Mouse (Mus musculus) heart, adult 9 months (tissue): ENCODE measurements around the gene Podn.

Experiments
- DNase-seq, 2 experiments: peaks; one replicate each; pipeline ENCODE4 v3.0.0; 2022; ENCODE audit warnings: low spot score in 2 of 2

Podn gene

DNA sequence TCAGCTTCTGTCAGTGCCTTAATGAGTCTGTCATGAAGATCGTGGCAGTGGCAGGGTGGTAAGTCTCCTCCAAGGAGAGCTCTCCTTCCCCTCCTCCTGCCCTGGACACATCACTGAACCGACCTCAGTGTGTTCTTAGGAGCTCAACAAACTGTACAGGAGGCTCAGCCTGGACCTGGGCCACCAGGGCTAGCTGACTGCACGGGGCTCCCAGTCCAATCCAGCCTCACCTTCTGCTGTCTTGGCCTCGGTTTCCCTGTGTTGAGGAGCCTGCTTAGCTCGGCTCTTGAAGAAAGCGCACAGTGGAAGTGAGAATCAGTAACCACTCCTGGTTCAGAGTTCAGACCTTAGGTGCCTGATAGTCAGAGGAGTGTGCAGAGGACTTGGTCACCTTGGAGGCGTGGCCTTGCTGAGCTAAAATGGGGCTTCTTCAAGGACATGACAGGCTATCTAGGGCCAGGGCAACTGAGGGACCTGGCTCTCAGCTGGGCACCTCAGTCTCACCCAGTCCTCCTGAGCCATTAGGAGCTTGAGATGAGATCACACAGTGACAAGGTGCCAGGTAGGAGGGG lies 88.6 kb downstream of the Podn start:
- no peak for DNase-seq

DNA sequence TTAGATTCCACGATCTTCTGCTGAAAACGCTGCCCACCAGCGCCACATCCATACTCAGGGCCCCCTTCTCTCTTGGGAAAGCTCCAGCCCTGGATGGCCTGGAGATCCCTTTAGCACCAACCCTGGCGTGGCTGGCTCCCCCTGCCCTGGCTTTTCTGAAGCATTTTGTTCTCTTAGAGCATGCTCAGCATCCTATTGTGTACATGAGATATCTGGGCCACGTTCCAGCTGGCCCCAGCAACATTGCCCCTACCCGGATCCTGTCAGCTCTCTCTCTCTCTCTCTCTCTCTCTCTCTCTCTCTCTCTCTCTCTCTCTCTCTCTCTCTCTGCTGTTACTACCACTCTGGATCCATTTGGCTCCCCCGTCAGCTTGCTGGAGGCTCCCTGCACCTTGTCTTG lies 90.9 kb downstream of the Podn start:
- no peak for DNase-seq

DNA sequence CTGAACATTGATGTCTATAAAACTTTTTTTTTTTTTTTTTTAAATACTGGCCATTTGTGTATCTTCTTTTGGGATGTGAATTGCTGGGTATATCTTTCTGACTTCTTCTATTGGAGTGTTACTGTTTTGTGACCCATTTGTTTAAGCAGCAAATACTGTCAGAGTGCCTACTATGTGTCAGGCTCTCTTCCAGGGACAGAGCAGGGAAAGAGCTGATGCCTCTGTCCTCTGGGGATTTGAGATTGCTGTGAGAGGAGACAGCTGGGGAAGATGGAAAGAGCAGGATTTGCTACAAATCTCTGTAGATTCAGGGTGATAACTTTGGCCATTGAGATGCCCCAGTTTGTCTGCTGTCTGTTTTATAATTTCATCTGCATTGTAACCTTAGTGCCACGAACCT lies 96.9 kb downstream of the Podn start:
- peak; percentile 44 to 56 for DNase-seq

DNA sequence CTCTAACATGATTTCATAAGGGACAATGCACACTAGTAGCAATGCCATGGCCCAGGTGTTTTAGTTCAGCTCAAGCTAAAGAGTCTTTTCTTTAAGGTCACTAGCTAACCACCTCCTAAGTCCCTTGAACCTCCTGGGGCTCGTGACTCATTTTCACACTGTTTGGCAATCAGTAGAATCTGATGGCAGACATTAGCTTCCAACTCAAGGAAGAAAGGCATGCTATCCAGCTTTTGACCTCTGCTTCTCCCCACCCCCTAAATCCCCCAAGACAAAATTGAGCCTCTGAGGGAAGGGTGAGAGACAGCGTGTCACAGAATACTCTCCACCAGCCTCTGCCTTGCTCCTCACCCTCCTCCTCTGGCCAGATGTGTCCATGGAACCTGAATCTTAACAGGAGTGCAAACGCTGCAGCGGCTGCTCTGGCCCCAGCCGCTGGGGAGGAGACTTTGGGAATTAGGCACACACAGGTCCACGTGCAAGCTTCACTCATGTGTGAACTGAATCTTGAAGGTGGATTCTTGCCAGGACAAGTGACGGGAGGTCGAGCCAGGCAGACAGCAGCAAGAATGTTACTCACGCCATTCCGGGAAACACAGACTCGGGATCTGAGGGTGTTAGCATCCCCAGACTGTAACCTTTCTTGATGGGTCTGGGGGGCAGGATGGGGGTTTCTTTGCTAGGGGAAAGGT lies 97.5 kb downstream of the Podn start:
- peak; percentile 88 to 90 for DNase-seq

DNA sequence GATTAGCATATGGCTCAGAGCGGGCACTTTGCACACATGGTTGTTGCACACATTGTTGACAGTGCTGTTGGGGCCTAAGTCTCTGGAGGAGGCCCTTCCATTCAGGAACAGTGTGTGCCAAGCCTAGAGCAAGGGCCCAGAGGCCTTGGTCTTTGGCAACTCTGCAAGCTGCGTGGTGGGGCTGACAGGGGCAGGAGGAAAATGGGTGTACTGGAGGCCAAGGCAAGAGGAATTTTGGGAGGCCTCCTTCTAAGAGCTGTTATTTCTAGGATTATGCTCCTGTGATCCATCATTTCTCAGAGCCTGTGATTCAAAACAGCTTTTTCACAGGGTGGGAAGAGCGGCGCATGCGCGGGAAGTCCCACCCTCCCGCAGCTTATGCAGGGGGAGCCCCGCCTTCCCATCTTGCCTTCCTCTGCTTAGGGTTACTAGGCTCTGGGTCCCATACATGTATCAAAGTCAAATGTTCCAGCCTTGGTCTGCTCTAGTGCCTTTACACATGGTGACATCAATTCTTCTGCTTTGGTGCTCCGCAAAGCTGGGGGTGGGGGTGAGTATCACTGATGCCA lies 99.7 kb downstream of the Podn start:
- DNase-seq = no peak

DNA sequence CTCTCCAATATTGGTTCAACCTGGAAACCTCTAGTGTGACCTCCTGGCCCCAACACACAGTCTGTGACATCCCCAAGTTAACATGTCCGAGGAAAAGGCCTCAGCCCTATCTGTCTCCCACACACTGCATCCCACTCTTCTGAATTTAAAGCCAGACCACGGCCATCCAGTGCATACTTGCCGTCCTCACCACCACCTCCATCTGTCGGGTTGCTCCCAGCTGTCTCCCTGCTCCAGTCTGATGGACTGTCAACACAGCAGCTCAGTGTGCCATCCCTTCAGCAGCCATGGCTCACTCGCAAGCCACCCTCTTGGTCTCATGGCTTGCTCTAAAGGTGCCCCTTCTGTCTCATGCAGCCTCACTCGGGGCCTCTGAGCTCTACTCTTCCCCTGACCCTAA lies 100.5 kb downstream of the Podn start:
- no peak for DNase-seq

DNA sequence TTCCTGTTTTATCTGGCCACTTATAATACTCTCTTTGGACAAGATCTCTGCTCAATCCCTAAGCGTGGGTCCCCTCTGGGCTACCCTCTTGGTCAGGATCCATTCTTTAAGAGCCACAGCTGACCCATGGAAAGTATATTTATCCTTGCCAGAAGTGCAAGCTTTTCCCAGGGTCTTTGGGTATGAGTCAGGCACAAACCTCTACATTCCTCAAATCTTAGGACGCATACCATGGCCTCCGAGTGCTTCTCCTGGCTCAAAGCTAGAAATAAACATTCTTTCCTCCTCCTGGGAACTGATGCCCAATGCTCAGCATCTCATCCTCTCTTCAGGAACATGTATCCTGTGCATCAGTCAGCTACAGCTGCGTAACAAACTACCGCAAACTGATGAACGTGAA lies 101.2 kb downstream of the Podn start:
- no peak for DNase-seq

DNA sequence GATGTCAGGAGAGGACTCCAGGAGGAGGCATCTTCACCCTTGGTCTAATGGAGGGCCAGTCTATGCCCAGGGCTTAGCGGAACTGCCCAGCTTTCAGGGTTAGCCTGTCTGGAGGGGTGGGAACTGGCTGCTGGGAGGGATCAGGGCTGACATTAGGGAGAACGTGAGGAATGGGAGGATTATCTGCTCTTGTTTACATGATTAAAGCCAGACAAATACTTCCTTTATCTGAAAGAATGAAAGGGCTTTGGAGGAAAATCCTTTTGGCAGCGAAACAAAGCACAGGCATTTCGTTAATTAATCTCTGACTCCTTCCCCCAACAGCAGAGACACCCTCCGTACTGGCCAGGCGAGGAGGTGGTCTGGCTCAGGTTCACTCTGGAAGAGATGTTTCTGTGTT lies 104.4 kb downstream of the Podn start:
- no peak for DNase-seq

DNA sequence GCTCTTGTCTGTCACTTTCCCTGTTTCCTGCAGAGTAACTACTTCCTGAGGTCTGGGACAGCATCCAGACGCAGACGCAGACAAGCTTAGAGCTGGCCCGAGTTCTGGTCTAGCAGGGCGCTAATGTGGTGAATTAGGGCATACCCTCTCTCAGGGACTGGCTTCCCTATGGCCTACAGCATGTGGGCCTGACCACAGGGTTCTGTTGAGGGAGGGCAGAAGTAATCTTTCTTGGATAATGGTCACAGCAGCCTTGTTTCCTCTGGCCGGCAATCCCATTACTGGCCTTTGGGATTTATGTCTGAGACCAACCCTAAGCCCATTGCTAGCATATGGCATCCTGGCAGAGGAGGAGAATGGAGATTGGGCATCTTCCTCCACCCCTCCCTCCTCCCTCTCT lies 105.4 kb downstream of the Podn start:
- no peak for DNase-seq

DNA sequence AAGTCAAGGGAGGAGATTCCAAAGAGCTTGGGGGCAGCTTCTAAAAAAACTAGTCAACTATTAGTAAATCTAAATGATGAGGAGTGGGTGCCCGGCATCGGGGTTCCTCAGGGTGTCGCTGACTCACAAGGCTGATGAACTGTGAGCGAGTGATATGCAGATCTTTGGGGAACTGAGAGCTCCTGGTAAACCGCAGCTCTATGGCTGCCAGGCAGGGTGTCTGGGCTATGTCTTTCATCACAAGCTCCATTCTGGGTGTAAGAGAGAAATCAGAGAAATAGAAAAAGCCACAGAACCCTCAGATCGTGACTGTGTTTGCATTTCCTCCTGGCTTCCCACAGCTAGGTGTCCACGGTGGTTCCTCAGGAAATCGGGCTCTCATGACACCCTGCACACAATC lies 107.3 kb downstream of the Podn start:
- peak; percentile 54 to 61 for DNase-seq

DNA sequence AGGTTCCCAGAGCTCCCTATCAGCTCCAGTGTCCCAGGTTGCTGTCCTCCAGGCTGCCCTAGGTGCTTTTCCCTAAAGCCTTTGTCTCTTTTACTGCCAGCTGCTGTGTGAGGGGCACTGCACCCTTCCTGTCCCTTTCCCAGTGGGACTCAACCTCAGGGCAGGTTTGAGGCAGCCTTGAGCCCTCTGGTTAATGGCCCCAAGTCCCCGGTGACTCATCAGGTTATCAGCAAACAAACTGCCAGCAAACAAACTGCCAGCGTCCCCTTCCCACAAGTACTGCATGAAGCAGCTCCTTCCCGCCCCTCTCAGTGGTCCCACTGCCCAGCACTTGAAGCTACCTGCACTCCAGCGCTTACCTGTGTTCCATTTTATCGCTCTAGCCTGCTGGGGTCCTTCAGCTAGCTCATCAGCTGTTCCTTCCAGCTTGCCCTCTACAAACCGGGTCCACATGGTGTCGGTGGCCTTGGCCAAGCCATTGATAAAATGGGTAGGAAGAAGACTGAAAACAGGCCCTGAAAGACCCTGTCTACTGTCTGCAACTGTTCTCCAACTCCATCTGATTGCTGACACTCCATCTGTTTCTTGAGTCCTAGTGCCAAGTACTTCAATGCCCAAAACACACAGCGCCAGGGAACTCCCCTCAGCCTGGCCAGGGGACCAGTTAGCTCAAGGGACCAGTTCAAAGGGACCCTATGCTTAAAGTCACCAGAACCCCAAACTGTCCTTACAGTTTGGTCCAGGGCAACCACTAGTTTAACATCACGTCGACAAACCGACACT lies 109.7 kb downstream of the Podn start:
- DNase-seq = no peak

DNA sequence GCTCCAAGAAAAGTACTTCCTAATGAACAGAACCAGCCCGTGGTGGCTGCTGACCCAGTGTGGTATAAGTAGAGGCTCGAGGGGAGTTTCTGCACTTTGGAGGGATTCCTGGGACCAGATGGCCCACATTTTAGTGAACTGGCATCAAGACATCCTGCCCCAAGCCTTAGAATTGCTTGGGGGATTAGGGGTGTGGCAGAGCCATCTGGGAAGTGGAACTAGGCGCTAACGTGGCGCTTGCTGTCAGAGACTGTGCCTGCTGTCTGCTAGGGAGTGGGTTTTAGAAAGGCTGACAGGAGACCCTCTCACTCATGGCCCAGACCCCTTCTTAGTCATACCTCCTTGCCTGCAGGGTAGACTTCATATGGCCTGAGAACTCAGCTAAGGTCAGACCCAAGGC lies 110.4 kb downstream of the Podn start:
- no peak for DNase-seq

DNA sequence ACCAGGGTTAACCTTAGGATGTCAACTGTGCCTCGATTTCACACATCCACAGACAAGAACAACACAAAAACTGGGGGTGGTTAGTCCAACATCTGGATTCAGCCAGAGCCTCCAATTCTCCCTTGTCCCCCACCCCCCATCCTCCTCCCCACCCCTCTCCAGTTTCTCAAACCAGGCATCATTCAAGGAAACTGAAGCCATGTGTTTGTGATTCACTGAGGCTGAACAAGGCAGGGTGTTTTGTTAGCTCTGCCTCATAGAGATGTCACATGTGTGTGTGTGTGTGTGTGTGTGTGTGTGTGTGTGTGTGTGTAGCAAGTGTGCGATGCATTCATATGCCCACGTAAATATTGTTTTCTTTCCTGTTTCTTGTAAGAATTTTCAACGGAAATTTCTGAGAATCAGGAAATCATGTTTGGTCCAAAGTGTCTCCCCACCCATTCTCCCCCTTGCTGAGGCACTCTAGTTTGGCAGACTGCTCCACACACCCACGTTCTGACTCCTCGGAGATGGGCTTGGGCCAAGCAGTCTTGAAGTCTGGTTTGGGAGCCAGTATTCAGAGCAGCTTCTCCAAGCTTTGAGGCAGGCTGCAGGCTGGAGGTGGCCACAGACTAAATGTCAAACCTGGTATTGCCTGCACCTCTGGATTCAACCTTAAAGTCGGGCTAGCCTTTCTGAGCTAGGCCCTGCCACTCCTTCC lies 111.8 kb downstream of the Podn start:
- DNase-seq = peak; percentile 73 to 86

DNA sequence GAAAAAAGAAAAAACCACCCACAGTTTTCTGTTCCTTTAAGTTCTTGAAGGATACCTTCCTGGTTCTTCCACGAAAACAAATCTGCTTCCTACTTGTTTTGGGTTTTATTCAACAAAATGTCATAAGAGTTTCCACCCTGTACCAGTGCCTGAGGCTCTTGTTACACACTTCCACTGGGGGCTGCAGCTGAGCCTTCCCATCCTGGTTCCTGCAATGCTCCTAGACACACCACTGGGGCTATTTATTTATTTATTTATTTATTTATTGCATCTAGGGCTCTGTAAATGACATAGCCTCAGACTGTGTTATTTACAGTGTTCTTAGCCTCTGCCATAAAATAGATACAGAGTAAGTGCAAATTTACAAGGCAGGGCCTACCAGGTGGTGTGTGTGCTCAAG lies 112.5 kb downstream of the Podn start:
- no peak for DNase-seq

DNA sequence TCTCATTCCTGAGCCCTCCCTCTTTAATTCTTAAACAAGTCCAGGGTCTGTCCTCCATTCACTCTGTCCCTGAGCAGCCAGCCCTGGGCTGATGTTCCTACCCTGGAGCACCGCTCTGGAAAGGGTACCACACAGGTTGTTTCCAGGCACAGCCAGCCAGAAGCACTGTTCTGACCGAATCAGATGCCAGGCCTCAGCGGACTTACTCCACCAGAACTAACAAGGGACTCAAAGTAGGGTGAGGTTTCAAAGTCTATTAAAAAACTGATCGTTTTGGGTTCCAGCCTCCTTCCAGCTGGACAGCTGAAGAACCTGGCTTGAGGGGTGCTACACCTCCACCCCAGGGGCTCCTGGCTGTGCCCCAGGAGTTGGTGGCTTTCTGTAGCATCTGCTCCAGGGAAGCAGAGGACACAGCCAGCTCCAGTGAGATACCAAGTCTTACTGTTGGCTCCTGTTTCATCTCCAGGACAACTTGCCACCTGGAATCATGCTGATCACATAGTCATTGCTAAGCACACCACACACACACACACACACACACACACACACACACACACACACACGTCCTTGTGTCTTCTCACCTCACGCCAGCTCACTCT lies 116.1 kb downstream of the Podn start:
- no peak for DNase-seq

DNA sequence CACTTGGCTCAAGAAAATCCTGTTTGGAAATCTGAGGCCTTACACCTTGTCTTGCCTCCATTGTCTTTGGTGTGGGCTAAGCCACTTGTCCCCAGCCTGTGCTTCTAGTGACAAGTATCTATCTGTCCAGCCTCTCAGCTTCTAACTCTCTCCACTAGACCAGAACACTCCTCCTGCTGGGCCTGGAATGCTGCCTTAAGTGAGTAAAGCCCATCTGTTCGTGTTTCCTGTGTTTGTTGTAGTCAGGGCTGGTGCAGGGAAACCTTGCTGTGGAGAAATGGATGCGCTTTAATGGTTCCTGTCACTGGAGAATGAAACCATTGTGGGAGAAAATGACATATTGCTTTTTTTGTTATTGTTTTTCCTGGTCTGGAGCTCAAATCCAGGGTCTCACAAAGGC lies 116.7 kb downstream of the Podn start:
- peak in 1 of 2 experiments; percentile 27 for DNase-seq

DNA sequence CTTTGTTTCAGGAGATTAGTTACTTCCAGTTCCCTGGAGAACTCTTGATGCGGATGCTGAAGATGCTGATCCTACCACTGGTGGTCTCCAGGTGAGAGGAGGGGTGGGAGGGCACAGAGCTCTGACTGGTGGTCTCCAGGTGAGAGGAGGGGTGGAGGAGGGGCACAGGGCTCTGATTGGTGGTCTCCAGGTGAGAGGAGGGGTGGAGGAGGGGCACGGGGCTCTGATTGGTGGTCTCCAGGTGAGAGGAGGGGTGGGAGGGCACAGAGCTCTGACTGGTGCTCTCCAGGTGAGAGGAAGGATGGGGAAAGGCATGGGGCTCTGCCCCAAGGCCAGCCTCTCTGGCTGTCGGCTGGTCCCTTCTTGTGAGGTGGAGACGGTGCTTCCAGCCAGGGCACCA lies 118.7 kb downstream of the Podn start:
- DNase-seq = no peak

DNA sequence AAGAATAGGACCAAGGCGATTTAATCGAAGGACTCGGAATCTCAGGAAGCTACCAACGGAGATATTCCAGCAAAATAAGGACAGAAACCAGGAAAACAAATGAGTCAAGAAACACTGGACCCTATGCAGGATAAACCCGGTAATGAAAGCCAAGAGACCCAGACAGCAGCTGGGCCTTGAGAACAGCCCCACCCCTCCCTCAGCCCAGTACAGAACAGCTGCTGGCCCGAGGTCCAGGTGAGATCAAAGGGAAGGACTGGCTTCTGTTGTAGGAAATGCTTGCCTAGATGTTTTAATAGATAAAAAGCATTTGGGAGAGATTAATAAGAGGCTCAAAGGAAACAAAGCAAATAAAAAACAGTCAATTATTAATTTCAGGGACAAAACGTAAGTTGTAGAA lies 121.2 kb downstream of the Podn start:
- DNase-seq = no peak

DNA sequence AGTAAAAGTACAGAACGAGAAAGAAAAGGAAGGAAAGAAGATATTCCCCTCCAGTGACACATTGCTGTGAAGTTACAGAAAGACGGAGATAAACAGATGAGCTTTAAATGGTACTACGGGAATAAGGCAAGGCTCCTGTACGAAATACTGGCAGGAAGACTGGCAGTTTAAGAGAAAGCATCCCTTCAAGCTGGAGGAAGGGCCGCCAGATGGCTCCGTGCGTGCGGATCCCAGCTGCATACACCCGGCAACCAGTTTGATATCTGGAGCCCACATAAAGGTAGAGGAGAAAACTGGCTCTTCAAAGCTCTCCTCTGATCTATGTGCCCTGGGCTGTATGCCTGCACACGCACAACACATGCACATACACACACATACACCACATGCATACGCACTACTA lies 121.7 kb downstream of the Podn start:
- no peak for DNase-seq

DNA sequence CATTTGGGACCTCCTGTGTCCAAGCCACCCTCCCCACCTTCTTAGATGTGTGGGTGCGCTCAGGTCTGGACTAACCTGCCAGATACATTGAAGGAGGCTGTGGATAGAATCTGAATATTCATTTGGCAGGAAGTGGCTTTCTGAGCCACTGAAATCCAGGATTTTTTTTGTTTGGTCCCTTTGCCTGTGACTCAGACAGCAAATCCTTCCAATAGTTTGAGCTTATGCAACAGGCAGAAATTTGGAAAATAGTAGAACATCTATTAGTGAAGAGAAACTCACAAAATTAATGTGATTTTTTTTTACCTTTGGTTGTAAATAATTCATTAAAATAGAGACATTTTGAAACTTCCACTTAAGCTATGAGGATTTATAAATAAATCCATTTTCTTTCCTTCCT lies 125.1 kb downstream of the Podn start:
- DNase-seq = no peak

DNA sequence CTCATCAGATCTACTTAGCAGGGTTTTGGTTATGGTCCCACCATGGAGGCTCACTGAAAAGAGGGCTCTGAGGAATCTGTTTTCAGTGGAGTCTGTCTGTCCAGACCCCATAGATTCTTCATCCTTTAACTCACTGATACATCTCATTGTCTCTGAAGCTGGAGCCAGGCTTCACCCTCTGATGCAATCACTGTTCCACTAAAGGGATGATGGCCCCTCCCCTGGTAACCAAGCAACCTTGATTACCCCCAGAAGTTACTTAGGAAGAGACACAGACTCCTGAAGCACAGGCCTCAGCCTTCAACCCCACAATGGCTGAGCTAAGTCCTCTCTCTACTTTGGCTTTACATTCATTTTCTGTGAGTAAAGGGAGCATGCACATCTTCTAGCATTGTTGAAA lies 126.5 kb downstream of the Podn start:
- DNase-seq = peak in 1 of 2 experiments; percentile 48
